Mouse (Mus musculus): ENCODE measurements around the gene 1700040F15Rik.
"Not testable (repeated sequence)": the region's sequence is repeated elsewhere in the genome, so short reads cannot be mapped to it uniquely, and the experiment has no call there.

1700040F15Rik gene

DNA sequence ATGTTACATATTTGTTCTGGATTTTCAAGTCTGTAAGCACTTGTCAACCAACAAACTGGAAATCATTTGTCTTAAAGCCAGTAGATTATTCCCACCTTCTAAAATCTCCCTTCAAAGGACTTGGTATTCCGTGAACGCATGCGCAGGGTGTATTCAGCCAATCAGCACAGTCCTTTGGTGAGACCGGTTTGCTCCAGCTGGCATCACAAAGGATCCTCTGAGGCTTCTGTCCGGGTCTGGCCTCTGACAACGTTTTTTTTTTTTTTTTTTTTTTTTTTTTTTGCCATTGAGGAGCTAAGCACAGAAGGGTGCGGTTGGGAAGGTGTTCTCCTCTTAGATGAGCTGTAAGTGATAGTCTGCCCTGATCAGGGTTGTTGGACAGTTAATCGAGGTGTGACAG, at the start of gene 1700040F15Rik:
Gene 1700040F15Rik, plus strand, starts transcription at position 301 of the 400 bp plus-strand sequence.
- not testable (repeated sequence) for DNase-seq

All from right cerebral cortex, adult 18-20 months (tissue).